Mouse (Mus musculus): ENCODE results near the gene Slco1a6. TPM values are rescaled to one million over a fixed set of nuclear protein-coding genes. Genes with fewer than 3 reads are reported as not detected.

The Slco1a6 gene
- polyA plus RNA-seq, 1 experiment = not detected

DNA sequence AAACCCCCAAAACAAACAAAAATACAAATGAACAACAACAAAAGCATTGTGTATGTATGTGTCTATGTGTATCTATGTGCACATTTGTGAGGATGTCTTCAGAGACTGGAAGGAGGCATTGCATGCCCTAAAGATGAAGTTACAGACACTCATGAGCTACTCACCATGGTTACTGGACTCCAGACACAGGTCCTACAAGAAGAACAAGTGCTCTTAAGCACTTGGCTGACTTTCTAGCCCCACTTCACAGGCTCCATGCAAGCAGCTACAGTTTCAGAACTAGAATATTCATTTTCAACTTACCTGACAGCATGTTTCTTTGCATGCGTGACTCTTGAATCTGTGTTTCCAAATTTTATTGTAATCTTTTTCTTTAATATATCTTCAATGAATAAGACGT is 172.6 kb downstream of the Slco1a6 start:
- no peak for DNase-seq (ENCODE audit: low spot score)

Other genes starting within 250 kb of the Slco1a6 start
- gene Gm6614, start 197.1 kb downstream of the Slco1a6 start, polyA plus RNA-seq (2012; rRNA removed) = not detected in 2 replicates
- gene Iapp, start 89.9 kb upstream of the Slco1a6 start, polyA plus RNA-seq (2012; rRNA removed) = not detected in 2 replicates
- not detected in 2 replicates for gene Slco1a5, start 114.5 kb upstream of the Slco1a6 start, polyA plus RNA-seq (2012; rRNA removed)
- 12.8 and 14.1 TPM in 2 replicates for gene Pyroxd1, start 137.1 kb upstream of the Slco1a6 start, polyA plus RNA-seq (2012; rRNA removed)
- 12.0 and 13.2 TPM in 2 replicates for gene Recql, start 178.6 kb upstream of the Slco1a6 start, polyA plus RNA-seq (2012; rRNA removed)
- 22.0 and 23.8 TPM in 2 replicates for gene Golt1b, start 178.7 kb upstream of the Slco1a6 start, polyA plus RNA-seq (2012; rRNA removed)
- 1.8 and 2.0 TPM in 2 replicates for gene Spx, start 204.9 kb upstream of the Slco1a6 start, polyA plus RNA-seq (2012; rRNA removed)